Mouse (Mus musculus): Measurements from ENCODE around the gene Tcf25.

GRCm38 (mm10) chr8:123432381-123432780 is 58.8 kb downstream of the Tcf25 start:
- TF ChIP-seq CTCF (IDR thresholded peaks at IDR 0.05; ENCODE audit: insufficient read depth, low read depth, low read length) (no peak), POLR2A (IDR thresholded peaks at IDR 0.05; ENCODE audit: insufficient read depth, low read depth, low read length) (no peak)

Measured in olfactory bulb, adult 2 months (tissue).